Mouse (Mus musculus): ENCODE measurements around the gene Mroh8. TPM values are rescaled to one million over a fixed set of nuclear protein-coding genes. Genes with fewer than 3 reads are reported as not detected.
"Not testable (repeated sequence)": the region's sequence is repeated elsewhere in the genome, so short reads cannot be mapped to it uniquely, and the experiment has no call there.

The Mroh8 gene
- polyA plus RNA-seq, 1 experiment from 2014 or later: 0.09 TPM

- H3K36me3 ChIP-seq: no peaks in the 10 kb centered on the region
These were observed 59.2 kb downstream of the Mroh8 start for GRCm38 (mm10) chr2:157220108-157220507.

GRCm38 (mm10) chr2:157211731-157212130 is 67.6 kb downstream of the Mroh8 start:
- Histone ChIP-seq H3K9ac (no peak overlapping the region), H3K9me3 (replicated peaks) (no peaks in the 10 kb centered on the region), H3K27me3 (no peaks in the 10 kb centered on the region), H3K4me2 (no peak overlapping the region), H3K4me1 (replicated peaks) (no peaks in the 10 kb centered on the region), H3K27ac (no peak overlapping the region), H3K36me3 (no peaks in the 10 kb centered on the region), H3K4me3 (no peak overlapping the region)
- 91% methylated on average over 7 of the region's 7 CpGs for WGBS
- ATAC-seq (replicated peaks; ENCODE audit: insufficient number of reproducible peaks, insufficient read depth, low FRiP score, low read depth): no peak

More at GRCm38 (mm10) chr2:157220108-157220507, 59.2 kb downstream of the Mroh8 start:
- Histone ChIP-seq H3K9ac (no peak overlapping the region), H3K4me1 (replicated peaks) (no peaks in the 10 kb centered on the region), H3K27me3 (no peaks in the 10 kb centered on the region), H3K4me2 (no peak overlapping the region), H3K4me3 (no peak overlapping the region), H3K27ac (no peak overlapping the region), H3K9me3 (replicated peaks) (no peaks in the 10 kb centered on the region)
- 77% methylated on average over 6 of the region's 6 CpGs for WGBS
- no peak for ATAC-seq (replicated peaks; ENCODE audit: insufficient number of reproducible peaks, insufficient read depth, low FRiP score, low read depth)

- Histone ChIP-seq H3K4me1 (replicated peaks) (0 out of 2 replicates have a peak, but pooled peaks cover 10% of the 10 kb centered on the region), H3K9ac (peak within 1 kb of the TSS; percentile 91), H3K9me3 (replicated peaks) (no peaks in the 10 kb centered on the region), H3K27ac (peak within 1 kb of the TSS; percentile 94), H3K4me2 (peak within 1 kb of the TSS; percentile 82), H3K27me3 (no peaks in the 10 kb centered on the region), H3K4me3 (peak within 1 kb of the TSS; percentile 81), H3K36me3 (no peaks in the 10 kb centered on the region; the same call in 1 of the 2 replicates)
- peak; percentile 82 for ATAC-seq (replicated peaks; ENCODE audit: insufficient number of reproducible peaks, insufficient read depth, low FRiP score, low read depth)
- WGBS: 1% methylated on average over 73 of the region's 73 CpGs
These were observed 74.8 kb downstream of the Mroh8 start, which contains the start of gene Rbl1 for GRCm38 (mm10) chr2:157204366-157205218. Gene Rbl1, minus strand, starts transcription at chr2:157204534.

- no peaks in the 10 kb centered on the region for H3K27me3 ChIP-seq
- H3K9ac ChIP-seq: peak overlapping the region; percentile 91
- WGBS: 1% methylated on average over 48 of the region's 49 CpGs
- H3K9me3 ChIP-seq (replicated peaks): no peaks in the 10 kb centered on the region
- peaks cover 7% of the 10 kb centered on the region for H3K36me3 ChIP-seq
- H3K4me2 ChIP-seq: peak overlapping the region; percentile 82
- ATAC-seq (replicated peaks; ENCODE audit: insufficient number of reproducible peaks, insufficient read depth, low FRiP score, low read depth): peak; percentile 80
- H3K4me3 ChIP-seq: peak overlapping the region; percentile 81
- H3K27ac ChIP-seq: peak overlapping the region; percentile 94
- H3K4me1 ChIP-seq (replicated peaks): 0 out of 2 replicates have a peak, but pooled peaks cover 10% of the 10 kb centered on the region
These were observed 75.6 kb downstream of the Mroh8 start for GRCm38 (mm10) chr2:157203459-157204365.

GRCm38 (mm10) chr2:157203026-157203425 is 76.3 kb downstream of the Mroh8 start:
- Histone ChIP-seq H3K27ac (no peak overlapping the region), H3K4me1 (replicated peaks) (0 out of 2 replicates have a peak, but pooled peaks cover 10% of the 10 kb centered on the region), H3K36me3 (peaks cover 11% of the 10 kb centered on the region), H3K4me2 (peak overlapping the region; percentile 82), H3K9me3 (replicated peaks) (no peaks in the 10 kb centered on the region), H3K9ac (no peak overlapping the region), H3K27me3 (no peaks in the 10 kb centered on the region), H3K4me3 (peak overlapping the region; percentile 81)
- no peak for ATAC-seq (replicated peaks; ENCODE audit: insufficient number of reproducible peaks, insufficient read depth, low FRiP score, low read depth)

- Histone ChIP-seq H3K4me1 (replicated peaks) (0 out of 2 replicates have a peak, but pooled peaks cover 10% of the 10 kb centered on the region), H3K9ac (no peak overlapping the region), H3K9me3 (replicated peaks) (no peaks in the 10 kb centered on the region), H3K4me2 (no peak overlapping the region), H3K4me3 (no peak overlapping the region), H3K36me3 (peaks cover 11% of the 10 kb centered on the region), H3K27me3 (no peaks in the 10 kb centered on the region), H3K27ac (no peak overlapping the region)
- no peak for ATAC-seq (replicated peaks; ENCODE audit: insufficient number of reproducible peaks, insufficient read depth, low FRiP score, low read depth)
- 83% methylated on average over 6 of the region's 6 CpGs for WGBS
These were observed 77.0 kb downstream of the Mroh8 start for GRCm38 (mm10) chr2:157202361-157202760.

GRCm38 (mm10) chr2:157201081-157201830 is 78.1 kb downstream of the Mroh8 start:
- Histone ChIP-seq H3K36me3 (peaks cover 20% of the 10 kb centered on the region), H3K9me3 (replicated peaks) (no peaks in the 10 kb centered on the region), H3K4me1 (replicated peaks) (0 out of 2 replicates have a peak, but pooled peaks cover 10% of the 10 kb centered on the region), H3K9ac (no peak overlapping the region), H3K27ac (peak overlapping the region; percentile 51), H3K4me3 (no peak overlapping the region), H3K4me2 (no peak overlapping the region), H3K27me3 (no peaks in the 10 kb centered on the region)
- ATAC-seq (replicated peaks; ENCODE audit: insufficient number of reproducible peaks, insufficient read depth, low FRiP score, low read depth): no peak
- WGBS: 80% methylated on average over 6 of the region's 6 CpGs

- H3K4me1 ChIP-seq (replicated peaks); H3K27me3 ChIP-seq; H3K4me2 ChIP-seq; H3K27ac ChIP-seq; H3K9me3 ChIP-seq (replicated peaks); H3K4me3 ChIP-seq; H3K9ac ChIP-seq; ATAC-seq (replicated peaks; ENCODE audit: insufficient number of reproducible peaks, insufficient read depth, low FRiP score, low read depth): not testable (repeated sequence)
- 96% methylated on average over 11 of the region's 11 CpGs for WGBS
- peaks cover 46% of the 10 kb centered on the region for H3K36me3 ChIP-seq
These were observed 80.9 kb downstream of the Mroh8 start for GRCm38 (mm10) chr2:157198405-157198804.

- 92% methylated on average over 4 of the region's 4 CpGs for WGBS
- no peak overlapping the region for H3K4me2 ChIP-seq
- peaks cover 88% of the 10 kb centered on the region for H3K36me3 ChIP-seq
These were observed 88.7 kb downstream of the Mroh8 start for GRCm38 (mm10) chr2:157190651-157191050.

GRCm38 (mm10) chr2:157187223-157187622 is 92.1 kb downstream of the Mroh8 start:
- Histone ChIP-seq H3K4me1 (replicated peaks) (peaks cover 9% of the 10 kb centered on the region), H3K9ac (no peak overlapping the region), H3K36me3 (peaks cover 55% of the 10 kb centered on the region), H3K4me2 (no peak overlapping the region), H3K27me3 (no peaks in the 10 kb centered on the region), H3K9me3 (replicated peaks) (no peaks in the 10 kb centered on the region), H3K27ac (no peak overlapping the region), H3K4me3 (no peak overlapping the region)
- ATAC-seq (replicated peaks; ENCODE audit: insufficient number of reproducible peaks, insufficient read depth, low FRiP score, low read depth): no peak
- 80% methylated on average over 4 of the region's 4 CpGs for WGBS

More at GRCm38 (mm10) chr2:157190651-157191050, 88.7 kb downstream of the Mroh8 start:
- ATAC-seq (replicated peaks; ENCODE audit: insufficient number of reproducible peaks, insufficient read depth, low FRiP score, low read depth): no peak
- Histone ChIP-seq H3K4me1 (replicated peaks) (no peaks in the 10 kb centered on the region), H3K9ac (no peak overlapping the region), H3K4me3 (no peak overlapping the region), H3K27ac (no peak overlapping the region), H3K9me3 (replicated peaks) (no peaks in the 10 kb centered on the region), H3K27me3 (no peaks in the 10 kb centered on the region)
